Comparison of ENCODE assay signal across 9 mouse cellular contexts in the genomic region with DNA sequence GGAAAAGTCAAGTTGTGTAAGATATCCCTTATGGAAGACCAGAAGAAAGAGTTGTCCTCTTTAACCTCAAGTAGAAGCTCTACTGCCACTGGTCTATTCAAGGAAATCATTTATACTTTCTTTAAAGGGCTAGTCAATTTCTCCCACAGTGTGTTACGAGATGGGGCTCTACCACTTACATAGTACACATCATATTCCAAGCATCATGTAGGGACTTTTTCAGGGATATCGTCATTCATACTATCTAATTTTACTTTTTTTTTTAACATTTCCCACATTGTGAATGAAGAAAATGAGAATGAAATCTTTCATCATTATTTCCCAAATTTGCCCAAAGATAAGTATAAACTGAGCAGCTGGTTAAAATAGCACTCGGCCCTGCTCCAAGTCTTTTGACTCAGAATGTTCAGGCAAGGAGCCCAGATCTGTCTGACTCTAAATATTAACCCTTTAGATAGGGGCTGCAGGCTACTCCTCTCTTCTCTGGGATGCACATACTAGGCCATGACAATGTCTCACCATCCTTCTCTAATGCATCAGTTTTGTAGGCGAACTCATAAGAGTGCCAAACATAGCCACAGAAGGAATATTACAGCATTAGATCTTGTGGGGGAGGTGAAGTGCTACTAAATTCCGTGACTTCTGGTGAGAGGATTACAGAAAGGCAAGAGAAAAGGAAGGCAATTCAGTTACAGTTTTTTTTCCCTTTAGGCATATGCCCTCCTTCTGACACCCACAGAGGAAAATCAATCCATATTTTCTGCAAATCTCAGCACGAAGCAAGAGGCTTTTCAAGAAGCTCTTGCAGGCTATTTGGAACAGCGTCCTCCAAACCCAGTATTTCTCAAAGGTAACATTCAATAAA.
DNase-seq lines count a peak whose midpoint lies in the region; ATAC-seq and TF ChIP-seq lines count a peak whose summit lies in the region.
"Had no signal": no experiment of that assay in that cellular context is flagged by ENCODE, and none has a peak within 500 bp of the region (broad histone marks: within the 10 kb centered on the region; RNA-seq: fewer than 3 reads in every experiment).

No protein-coding gene starts in this region.

- TF ChIP-seq CTCF in brain, embryonic 14.5 days (IDR thresholded peaks at IDR 0.05; ENCODE audit: borderline replicate concordance, extremely low read depth, insufficient read depth, insufficient read length): no peak
- TF ChIP-seq CTCF in olfactory bulb, adult 2 months (IDR thresholded peaks at IDR 0.05; ENCODE audit: insufficient read depth, low read depth, low read length): no peak

- ATAC-seq in kidney, embryonic 14.5 days (ENCODE audit: low FRiP score, low TSS enrichment): no peak
- ATAC-seq in heart, embryonic 14.5 days (ENCODE audit: insufficient number of reproducible peaks, insufficient read depth, low FRiP score, low read depth): peak; percentile 64

- no peaks in the 10 kb centered on the region for H3K36me3 ChIP-seq in kidney, embryonic 14.5 days (ENCODE audit: control insufficient read depth, insufficient read depth, low read length)
- no peaks in the 10 kb centered on the region for H3K36me3 ChIP-seq in heart, embryonic 14.5 days (ENCODE audit: control insufficient read depth, insufficient read depth, low read length)
- H3K36me3 ChIP-seq: neural tube, embryonic 13.5 days had no signal

- DNase-seq in kidney, adult 9 months: peak; percentile 30
- DNase-seq in brain, embryonic 14.5 days (ENCODE audit: low read depth): peak; percentile 91
- DNase-seq in layer of hippocampus, postnatal 25 days (ENCODE audit: extremely low spot score in 1 of 2, low spot score in 1 of 2): peak; percentile 26 to 44
- DNase-seq in thymus, postnatal 10 days (ENCODE audit: low spot score in 2 of 2): no peak
- DNase-seq in T-cell, adult 2 months (ENCODE audit: low spot score): no peak

- H3K9me3 ChIP-seq in kidney, embryonic 14.5 days (ENCODE audit: control insufficient read depth, low read length): no peaks in the 10 kb centered on the region
- H3K9me3 ChIP-seq in heart, embryonic 14.5 days (ENCODE audit: control insufficient read depth, low read length): no peaks in the 10 kb centered on the region
- H3K9me3 ChIP-seq: neural tube, embryonic 13.5 days had no signal

- no peak for TF ChIP-seq POLR2A in brain, embryonic 14.5 days (IDR thresholded peaks at IDR 0.05; ENCODE audit: borderline replicate concordance, extremely low read depth, insufficient read depth, insufficient read length, poor library complexity, severe bottlenecking)
- no peak for TF ChIP-seq POLR2A in olfactory bulb, adult 2 months (IDR thresholded peaks at IDR 0.05; ENCODE audit: insufficient read depth, low read depth, low read length)

- H3K27ac ChIP-seq in kidney, embryonic 14.5 days (ENCODE audit: low read depth, low read length): no peak overlapping the region
- peak overlapping the region; percentile 32 to 37; a peak in 3 of 4 replicates for H3K27ac ChIP-seq in heart, embryonic 14.5 days (replicated peaks in 1 of 2; ENCODE audit: control insufficient read depth in 1 of 2, insufficient read depth in 1 of 2, low read depth in 2 of 2, low read length in 2 of 2)
- peak overlapping the region; percentile 64; the same call in 1 of the 2 replicates for H3K27ac ChIP-seq in olfactory bulb, adult 2 months (ENCODE audit: insufficient read depth, low read depth, low read length)
- H3K27ac ChIP-seq: neural tube, embryonic 13.5 days had no signal

- no peak overlapping the region for H3K4me2 ChIP-seq in kidney, embryonic 14.5 days (replicated peaks; ENCODE audit: low read depth, low read length)
- H3K4me2 ChIP-seq in heart, embryonic 14.5 days (ENCODE audit: low read length): peak overlapping the region; percentile 18; the same call in 1 of the 2 replicates
- H3K4me2 ChIP-seq: neural tube, embryonic 13.5 days had no signal

- WGBS in kidney, embryonic 14.5 days: 80% methylated on average over 7 of the region's 7 CpGs
- WGBS in heart, embryonic 14.5 days: 53% methylated on average over 7 of the region's 7 CpGs
- WGBS in olfactory bulb, adult 2 months: 35% methylated on average over 7 of the region's 7 CpGs

- H3K27me3 ChIP-seq in kidney, embryonic 14.5 days (ENCODE audit: control insufficient read depth, insufficient read depth, low read length): no peaks in the 10 kb centered on the region
- H3K27me3 ChIP-seq in heart, embryonic 14.5 days (ENCODE audit: control insufficient read depth, insufficient read depth, low read length): no peaks in the 10 kb centered on the region
- H3K27me3 ChIP-seq: neural tube, embryonic 13.5 days had no signal

- no peak overlapping the region for H3K9ac ChIP-seq in kidney, embryonic 14.5 days (ENCODE audit: low read depth, low read length)
- no peak overlapping the region for H3K9ac ChIP-seq in heart, embryonic 14.5 days (ENCODE audit: low read length)
- H3K9ac ChIP-seq: neural tube, embryonic 13.5 days had no signal

- no peak overlapping the region for H3K4me3 ChIP-seq in kidney, embryonic 14.5 days (ENCODE audit: low read length)
- no peak overlapping the region for H3K4me3 ChIP-seq in heart, embryonic 14.5 days (ENCODE audit: control insufficient read depth in 1 of 2, insufficient read depth in 1 of 2, low read depth in 1 of 2, low read length in 2 of 2)
- no peak overlapping the region for H3K4me3 ChIP-seq in olfactory bulb, adult 2 months (ENCODE audit: insufficient read depth, low read depth, low read length)
- H3K4me3 ChIP-seq: neural tube, embryonic 13.5 days had no signal

- no peaks in the 10 kb centered on the region for H3K4me1 ChIP-seq in kidney, embryonic 14.5 days (ENCODE audit: control insufficient read depth, insufficient read depth, low read length)
- H3K4me1 ChIP-seq in heart, embryonic 14.5 days (ENCODE audit: control insufficient read depth in 2 of 2, insufficient read depth in 2 of 2, low read length in 2 of 2): peaks cover 5 to 25% of the 10 kb centered on the region in 2 experiments
- H3K4me1 ChIP-seq in olfactory bulb, adult 2 months (ENCODE audit: control insufficient read depth, insufficient read depth, low read length): peaks cover 3% of the 10 kb centered on the region

Comparison
In these comparisons a context has a peak if more than half of its experiments do, and no peak if none do; other contexts are left out.
1. DNase-seq: peak in kidney, adult 9 months (single experiment), brain, embryonic 14.5 days (single experiment) and layer of hippocampus, postnatal 25 days (2 of 2); none in thymus, postnatal 10 days (0 of 2) and T-cell, adult 2 months (single experiment).